Mouse (Mus musculus): ENCODE measurements around the gene Serpinb1a. TPM values are rescaled to one million over a fixed set of nuclear protein-coding genes. Genes with fewer than 3 reads are reported as not detected.
A peak's percentile ranks its signal among the peaks of the same experiment; 100 is the strongest.

Gene Serpinb1a
- polyA plus RNA-seq, 1 experiment from 2014 or later, result 5.4 TPM

DNA sequence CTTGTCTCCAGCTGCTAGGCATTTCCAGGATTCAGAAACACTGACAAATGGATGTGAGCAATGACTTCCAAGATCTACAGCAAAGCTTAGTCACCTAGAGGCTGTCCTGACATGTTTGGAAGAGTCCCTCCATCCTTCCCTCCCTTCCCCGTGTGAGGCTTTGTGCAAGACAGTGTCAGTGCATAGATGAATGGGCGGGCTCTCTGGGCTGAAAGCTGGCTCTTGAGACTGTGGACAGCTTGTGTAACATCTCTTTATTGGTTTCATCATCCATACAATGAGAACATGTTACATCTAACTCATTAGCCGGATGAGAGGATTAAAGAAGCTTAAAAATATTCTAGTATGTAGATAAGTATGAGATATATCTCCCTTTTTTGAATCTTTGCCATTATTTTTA lies 18.2 kb downstream of the Serpinb1a start:
- WGBS, result 80% methylated on average over 3 of the region's 3 CpGs
- Histone ChIP-seq H3K4me2 (replicated peaks) (no peak overlapping the region), H3K27ac (no peak overlapping the region), H3K4me1 (no peaks in the 10 kb centered on the region), H3K27me3 (no peaks in the 10 kb centered on the region), H3K4me3 (no peak overlapping the region), H3K36me3 (no peaks in the 10 kb centered on the region), H3K9ac (no peak overlapping the region), H3K9me3 (no peaks in the 10 kb centered on the region)
- no peak for ATAC-seq (ENCODE audit: low FRiP score, low read depth)

DNA sequence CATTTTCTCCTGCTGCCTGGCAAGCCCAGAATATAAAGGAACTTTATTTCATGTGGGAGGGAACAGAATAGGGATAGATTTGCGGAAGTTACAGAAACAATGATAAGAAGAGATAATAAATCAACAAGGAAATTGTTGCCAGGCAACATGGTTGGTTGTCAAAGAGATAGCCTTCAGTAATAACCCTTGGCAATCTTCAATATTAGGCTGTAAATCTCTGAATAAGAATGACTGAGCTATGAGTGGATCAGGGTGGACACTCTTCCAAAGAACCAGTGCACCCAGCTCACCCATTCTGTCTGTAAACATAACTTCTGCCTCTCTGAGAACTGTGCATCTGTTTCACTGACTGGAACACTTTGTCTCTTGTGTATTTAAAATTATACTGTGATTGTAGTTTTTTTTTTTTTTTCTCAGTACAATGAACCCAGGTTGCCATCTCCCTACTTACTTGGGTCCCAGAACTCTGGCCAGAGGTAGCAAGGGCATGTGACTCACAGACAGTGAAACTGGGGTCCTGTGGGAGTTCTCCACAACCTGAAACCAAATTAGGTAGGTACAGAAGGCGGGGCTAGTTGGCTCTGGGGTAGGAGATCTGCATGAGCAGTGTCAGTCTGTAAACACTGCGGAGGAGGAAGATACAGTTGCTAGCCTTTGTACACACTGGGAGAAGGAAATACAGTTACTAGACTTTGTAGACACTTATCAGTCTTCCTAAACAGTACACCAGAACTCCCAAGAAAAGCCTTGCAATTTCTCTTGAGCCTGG lies 19.3 kb downstream of the Serpinb1a start:
- Histone ChIP-seq H3K27me3 (no peaks in the 10 kb centered on the region), H3K4me2 (replicated peaks) (no peak overlapping the region), H3K4me1 (no peaks in the 10 kb centered on the region), H3K9me3 (no peaks in the 10 kb centered on the region), H3K36me3 (no peaks in the 10 kb centered on the region), H3K4me3 (no peak overlapping the region), H3K27ac (no peak overlapping the region), H3K9ac (no peak overlapping the region)
- WGBS, result 87% methylated on average over 3 of the region's 3 CpGs
- no peak for ATAC-seq (ENCODE audit: low FRiP score, low read depth)

DNA sequence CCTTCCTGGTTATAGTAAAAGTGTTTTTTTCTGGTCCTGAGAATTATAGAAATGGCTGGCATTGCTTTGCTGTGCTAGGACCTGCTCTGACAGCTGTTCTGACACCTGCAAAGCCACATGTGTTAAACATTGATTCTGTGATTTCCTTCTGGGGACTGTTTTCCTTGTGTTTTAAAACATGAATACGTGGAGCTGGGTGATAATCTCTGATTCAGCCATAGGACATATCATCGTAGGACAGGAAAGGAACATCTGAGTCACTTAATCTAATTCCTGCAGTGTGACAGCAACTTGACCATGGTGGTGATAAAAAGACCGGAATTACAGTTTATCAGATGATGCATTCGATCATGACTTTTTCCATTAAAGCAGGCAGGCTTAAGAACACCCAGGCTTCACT lies 22.1 kb downstream of the Serpinb1a start:
- Histone ChIP-seq H3K9ac (no peak overlapping the region), H3K27ac (no peak overlapping the region), H3K4me3 (no peak overlapping the region), H3K36me3 (no peaks in the 10 kb centered on the region), H3K27me3 (no peaks in the 10 kb centered on the region), H3K9me3 (no peaks in the 10 kb centered on the region), H3K4me1 (no peaks in the 10 kb centered on the region), H3K4me2 (replicated peaks) (no peak overlapping the region)
- no peak for ATAC-seq (ENCODE audit: low FRiP score, low read depth)
- 79% methylated on average over 4 of the region's 4 CpGs for WGBS

DNA sequence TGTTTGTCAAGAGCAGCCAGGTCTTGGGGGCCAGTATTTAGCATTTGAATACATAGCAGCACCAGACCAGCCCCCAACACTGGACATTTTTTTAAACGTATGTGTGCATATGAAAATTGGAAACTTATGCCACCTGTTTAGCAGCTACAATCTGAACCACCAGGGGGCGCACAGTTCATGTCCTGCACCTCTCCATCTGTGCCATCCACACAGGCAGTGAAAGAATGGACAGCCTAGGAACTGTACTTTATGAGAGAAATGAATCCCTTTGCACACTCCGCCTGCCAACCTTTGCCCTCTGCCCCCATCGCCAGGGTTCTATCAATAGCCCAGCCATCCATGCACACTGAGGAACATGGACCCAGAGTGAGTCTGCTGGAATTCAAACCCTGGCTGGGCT lies 23.0 kb downstream of the Serpinb1a start:
- no peak overlapping the region for H3K4me3 ChIP-seq
- no peaks in the 10 kb centered on the region for H3K4me1 ChIP-seq
- no peak overlapping the region for H3K4me2 ChIP-seq (replicated peaks)
- no peak overlapping the region for H3K27ac ChIP-seq
- ATAC-seq (ENCODE audit: low FRiP score, low read depth), result no peak
- H3K9ac ChIP-seq, result no peak overlapping the region
- H3K27me3 ChIP-seq, result no peaks in the 10 kb centered on the region
- 60% methylated on average over 4 of the region's 4 CpGs for WGBS
- H3K36me3 ChIP-seq, result peaks cover 7% of the 10 kb centered on the region
- H3K9me3 ChIP-seq, result no peaks in the 10 kb centered on the region

DNA sequence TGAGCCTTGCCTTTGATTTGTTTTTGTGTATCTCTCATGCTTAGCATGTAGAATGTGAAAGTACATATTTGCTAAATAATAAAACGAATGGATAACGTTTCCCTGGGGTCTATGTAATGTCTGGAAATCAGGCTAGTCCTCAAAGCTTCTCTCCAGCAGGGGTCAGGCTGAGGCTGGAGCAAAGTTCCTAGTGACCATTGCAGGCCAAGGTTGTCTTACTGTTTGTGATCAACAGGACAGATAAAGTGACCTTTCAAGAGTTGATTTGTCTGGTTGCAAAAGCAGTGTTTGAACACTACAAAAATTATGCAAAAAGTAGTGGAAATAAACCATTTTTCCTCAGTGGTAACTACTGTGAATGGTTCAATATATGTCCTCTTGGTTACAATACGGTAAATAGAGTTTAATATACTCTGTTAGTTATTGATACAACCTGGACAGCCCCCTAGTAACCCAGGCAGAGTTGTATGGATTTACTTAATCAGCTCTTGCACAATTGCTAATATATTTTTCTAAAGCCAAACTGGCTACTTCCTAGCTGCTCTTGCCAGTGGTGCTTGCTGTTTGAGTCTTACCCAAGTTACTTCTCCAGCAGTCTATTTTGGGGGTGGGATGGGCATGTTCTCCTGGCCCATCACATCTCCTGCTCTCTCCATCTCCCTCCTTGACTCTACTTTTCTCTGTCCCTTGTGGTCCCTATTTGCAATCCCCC lies 23.7 kb downstream of the Serpinb1a start:
- Histone ChIP-seq H3K27ac (no peak overlapping the region), H3K36me3 (peaks cover 13% of the 10 kb centered on the region), H3K4me1 (no peaks in the 10 kb centered on the region), H3K4me3 (no peak overlapping the region), H3K9me3 (no peaks in the 10 kb centered on the region), H3K4me2 (replicated peaks) (no peak overlapping the region), H3K27me3 (no peaks in the 10 kb centered on the region), H3K9ac (no peak overlapping the region)
- no peak for ATAC-seq (ENCODE audit: low FRiP score, low read depth)
- WGBS, result 74% methylated on average over 3 of the region's 3 CpGs

DNA sequence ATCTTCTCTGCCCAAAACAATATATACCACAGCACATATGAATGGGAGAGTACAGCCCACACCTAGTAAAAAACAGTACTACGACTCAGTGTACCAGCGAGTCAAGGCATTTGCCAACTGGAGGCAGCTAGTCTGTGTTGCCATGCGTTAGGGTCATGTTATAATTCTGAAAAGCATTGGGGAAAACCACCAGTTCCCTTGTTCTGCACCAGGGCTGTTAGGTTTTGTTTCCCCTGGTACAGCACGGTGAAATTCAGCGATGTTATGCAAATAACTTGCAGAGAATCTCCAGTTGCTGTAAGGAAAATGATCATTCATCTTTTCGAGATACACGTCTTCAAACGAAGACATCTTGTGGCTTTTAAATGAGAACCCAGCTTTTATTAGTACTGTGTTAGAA lies 25.4 kb downstream of the Serpinb1a start:
- Histone ChIP-seq H3K4me3 (no peak overlapping the region), H3K4me2 (replicated peaks) (no peak overlapping the region), H3K4me1 (no peaks in the 10 kb centered on the region), H3K27me3 (no peaks in the 10 kb centered on the region), H3K9me3 (no peaks in the 10 kb centered on the region), H3K36me3 (peaks cover 27% of the 10 kb centered on the region), H3K27ac (no peak overlapping the region), H3K9ac (no peak overlapping the region)
- no peak for ATAC-seq (ENCODE audit: low FRiP score, low read depth)
- 89% methylated on average over 8 of the region's 8 CpGs for WGBS

DNA sequence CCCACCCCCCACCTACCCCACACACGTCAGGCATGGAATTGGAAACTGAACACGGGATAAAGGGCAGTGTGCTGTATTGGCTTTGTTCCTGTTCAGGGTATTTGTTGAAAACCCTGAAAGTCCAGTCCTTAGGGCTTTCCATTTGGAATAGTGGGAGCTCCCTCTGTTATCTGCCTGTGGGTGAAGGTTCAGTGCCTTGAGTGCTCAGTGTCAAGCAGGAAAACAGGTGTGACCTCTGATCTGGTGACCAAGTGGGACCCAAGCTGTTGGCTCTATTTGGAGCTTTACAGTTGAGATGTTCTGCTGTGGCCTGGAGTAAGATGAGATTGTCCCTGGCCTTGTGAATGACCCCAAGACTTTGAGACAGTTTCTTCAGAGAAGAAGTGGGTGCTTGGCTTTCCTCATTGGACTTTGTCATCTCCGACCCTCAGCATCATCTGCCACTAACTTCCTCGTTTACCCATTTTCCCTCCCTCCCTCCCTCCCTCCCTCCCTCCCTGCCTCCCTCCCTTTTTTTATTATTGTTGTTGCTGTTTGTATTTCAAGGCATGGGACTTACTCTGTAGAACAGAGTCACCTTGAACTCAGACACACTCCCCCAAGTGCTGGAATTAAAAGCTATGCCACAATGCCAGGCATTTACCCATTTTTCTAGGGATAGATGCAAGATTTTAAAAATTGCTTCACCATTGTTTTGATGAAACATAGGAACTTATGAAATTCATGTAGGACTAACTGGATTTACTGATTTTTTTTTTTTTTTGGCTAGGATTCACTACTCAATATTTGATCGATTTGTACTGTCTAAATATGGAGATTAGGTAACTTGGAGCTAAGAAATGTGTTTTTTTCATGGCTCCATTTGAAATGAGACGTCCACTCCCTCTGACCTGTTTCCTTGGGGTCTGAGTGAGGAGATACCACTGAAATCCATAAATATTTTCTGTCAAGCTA lies 26.3 kb downstream of the Serpinb1a start:
- H3K4me1 ChIP-seq, result no peaks in the 10 kb centered on the region
- WGBS, result 78% methylated on average over 6 of the region's 6 CpGs
- H3K27ac ChIP-seq, result no peak overlapping the region
- no peak overlapping the region for H3K4me2 ChIP-seq (replicated peaks)
- no peak for ATAC-seq (ENCODE audit: low FRiP score, low read depth)
- no peak overlapping the region for H3K4me3 ChIP-seq
- H3K9me3 ChIP-seq, result no peaks in the 10 kb centered on the region
- H3K9ac ChIP-seq, result no peak overlapping the region
- peaks cover 36% of the 10 kb centered on the region for H3K36me3 ChIP-seq
- H3K27me3 ChIP-seq, result no peaks in the 10 kb centered on the region

DNA sequence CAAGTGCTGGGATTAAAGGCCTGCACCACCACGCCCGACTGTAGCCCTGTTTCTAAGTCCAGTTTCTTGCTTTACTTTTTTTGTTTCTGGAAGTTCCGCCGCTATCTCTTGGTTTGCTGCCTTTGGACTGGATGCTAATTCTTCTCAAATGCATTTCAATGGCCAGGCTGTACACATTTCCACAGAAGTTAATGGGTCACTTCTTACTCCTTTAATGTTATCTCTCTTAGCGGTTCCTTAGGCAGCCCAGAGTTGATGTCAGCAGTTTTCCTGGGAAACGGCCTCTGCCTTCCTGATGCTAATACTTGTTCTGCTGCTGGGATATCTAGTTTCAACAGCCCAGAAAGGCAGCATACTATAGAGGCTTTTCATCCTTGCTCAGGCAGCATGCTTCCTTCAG lies 27.9 kb downstream of the Serpinb1a start:
- H3K36me3 ChIP-seq, result peaks cover 51% of the 10 kb centered on the region
- H3K27ac ChIP-seq, result no peak overlapping the region
- H3K4me2 ChIP-seq (replicated peaks), result no peak overlapping the region
- no peak overlapping the region for H3K4me3 ChIP-seq
- ATAC-seq (ENCODE audit: low FRiP score, low read depth), result no peak
- no peaks in the 10 kb centered on the region for H3K27me3 ChIP-seq
- no peaks in the 10 kb centered on the region for H3K9me3 ChIP-seq
- WGBS, result 80% methylated on average over 6 of the region's 6 CpGs
- H3K9ac ChIP-seq, result no peak overlapping the region
- no peaks in the 10 kb centered on the region for H3K4me1 ChIP-seq

DNA sequence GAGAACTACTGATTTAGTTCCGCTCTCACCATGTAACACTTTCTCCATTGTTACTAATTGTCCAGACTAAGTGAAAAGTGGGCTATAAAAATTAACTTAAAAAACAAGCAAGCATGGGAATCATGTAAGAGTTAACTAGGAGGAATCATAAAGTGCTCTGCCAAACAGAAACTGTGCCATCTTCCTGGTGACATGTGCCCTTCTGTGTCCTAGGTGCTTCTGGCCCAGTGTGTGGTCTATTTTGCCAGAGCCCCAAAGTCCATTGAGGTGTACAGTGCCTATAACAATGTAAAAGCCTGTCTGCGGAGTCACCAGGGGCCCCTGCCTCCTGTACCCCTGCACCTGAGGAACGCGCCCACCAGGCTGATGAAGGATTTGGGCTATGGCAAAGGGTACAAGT lies 29.3 kb downstream of the Serpinb1a start:
- no peaks in the 10 kb centered on the region for H3K9me3 ChIP-seq
- H3K4me1 ChIP-seq, result no peaks in the 10 kb centered on the region
- H3K36me3 ChIP-seq, result peaks cover 63% of the 10 kb centered on the region
- no peak for ATAC-seq (ENCODE audit: low FRiP score, low read depth)
- 94% methylated on average over 4 of the region's 4 CpGs for WGBS
- H3K4me3 ChIP-seq, result no peak overlapping the region
- no peak overlapping the region for H3K27ac ChIP-seq
- H3K4me2 ChIP-seq (replicated peaks), result no peak overlapping the region
- no peaks in the 10 kb centered on the region for H3K27me3 ChIP-seq
- H3K9ac ChIP-seq, result no peak overlapping the region

DNA sequence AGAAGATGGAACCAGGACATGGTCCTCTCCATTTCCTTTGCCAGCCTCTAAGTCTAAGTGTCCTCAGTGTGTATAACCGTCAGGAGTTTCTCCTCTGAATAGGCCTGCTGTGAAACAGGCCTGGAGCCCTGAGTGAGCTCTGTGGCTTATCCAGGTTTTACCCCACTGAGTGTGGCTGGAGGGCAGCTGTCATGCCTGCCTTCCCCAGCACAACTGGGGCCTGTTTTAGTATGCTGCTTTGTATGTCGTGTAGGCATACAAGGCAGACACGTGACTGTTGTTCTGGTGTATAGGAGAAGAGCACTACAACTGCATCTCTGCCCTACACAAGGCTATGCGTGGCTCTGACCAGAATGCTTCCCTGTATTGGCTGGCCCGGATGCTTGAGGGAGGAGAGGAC lies 31.1 kb downstream of the Serpinb1a start:
- H3K9ac ChIP-seq, result no peak overlapping the region
- no peak overlapping the region for H3K4me3 ChIP-seq
- no peak overlapping the region for H3K27ac ChIP-seq
- peak; percentile 34; the same call in 1 of the 2 replicates for ATAC-seq (ENCODE audit: low FRiP score, low read depth)
- no peaks in the 10 kb centered on the region for H3K9me3 ChIP-seq
- H3K4me2 ChIP-seq (replicated peaks), result no peak overlapping the region
- WGBS, result 91% methylated on average over 5 of the region's 5 CpGs
- no peaks in the 10 kb centered on the region for H3K27me3 ChIP-seq
- peaks cover 74% of the 10 kb centered on the region for H3K36me3 ChIP-seq
- no peaks in the 10 kb centered on the region for H3K4me1 ChIP-seq

DNA sequence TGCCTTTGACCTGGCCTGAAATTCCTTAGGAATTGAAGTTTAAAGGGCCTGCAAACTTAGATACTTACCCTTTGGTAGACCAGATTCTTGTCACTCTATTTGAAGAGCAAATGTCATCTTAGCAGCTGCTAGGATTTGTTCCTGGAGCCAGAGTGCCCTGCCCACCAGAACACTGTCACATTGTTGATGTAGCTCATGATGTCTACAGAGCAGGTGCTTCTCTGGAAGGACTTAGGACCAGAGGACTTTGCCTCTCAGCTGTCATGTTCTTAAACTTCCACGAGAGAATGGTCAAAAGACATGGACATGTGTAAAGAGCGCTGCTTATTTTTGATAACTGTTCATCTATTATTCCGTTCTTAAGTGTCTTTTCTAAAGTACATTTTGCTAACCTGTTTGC lies 31.7 kb downstream of the Serpinb1a start:
- Histone ChIP-seq H3K27me3 (no peaks in the 10 kb centered on the region), H3K4me3 (no peak overlapping the region), H3K36me3 (peaks cover 77% of the 10 kb centered on the region), H3K9ac (no peak overlapping the region), H3K4me2 (replicated peaks) (no peak overlapping the region), H3K27ac (no peak overlapping the region), H3K4me1 (no peaks in the 10 kb centered on the region), H3K9me3 (no peaks in the 10 kb centered on the region)
- 93% methylated on average over 3 of the region's 3 CpGs for WGBS
- ATAC-seq (ENCODE audit: low FRiP score, low read depth), result no peak

DNA sequence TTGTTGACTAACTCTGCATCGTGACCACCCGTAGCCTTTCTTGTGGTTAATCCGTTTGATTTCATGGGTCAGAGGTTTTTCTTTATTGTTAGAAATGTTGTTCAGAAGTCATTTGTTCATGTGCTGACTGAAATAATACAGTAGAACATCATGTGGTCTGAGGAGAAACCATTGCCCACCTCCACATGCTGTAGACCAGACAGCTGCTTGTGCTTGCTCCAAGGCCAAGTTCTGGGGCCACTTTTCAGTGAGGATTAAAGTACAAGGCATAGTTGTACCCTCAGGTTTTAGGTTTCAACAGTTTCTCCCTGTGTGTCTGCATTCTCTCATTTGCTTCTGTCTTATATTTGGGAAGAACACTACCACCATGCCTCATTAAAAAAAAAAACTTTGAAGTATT lies 43.4 kb downstream of the Serpinb1a start:
- no peak for ATAC-seq (ENCODE audit: low FRiP score, low read depth)
- Histone ChIP-seq H3K27me3 (no peaks in the 10 kb centered on the region), H3K27ac (no peak overlapping the region), H3K36me3 (peaks cover 54% of the 10 kb centered on the region), H3K4me1 (peaks cover 25% of the 10 kb centered on the region), H3K9me3 (no peaks in the 10 kb centered on the region), H3K4me3 (no peak overlapping the region), H3K9ac (no peak overlapping the region), H3K4me2 (replicated peaks) (no peak overlapping the region)
- 90% methylated on average over 3 of the region's 3 CpGs for WGBS

Data from limb, embryonic 13.5 days (tissue).